Mouse (Mus musculus): Measurements from ENCODE around the gene Jarid2. TPM values are rescaled to one million over a fixed set of nuclear protein-coding genes. Genes with fewer than 3 reads are reported as not detected.

Gene Jarid2
- polyA plus RNA-seq, 1 experiment = 150 TPM

- no peak for TF ChIP-seq EP300 (IDR thresholded peaks at IDR 0.05; ENCODE audit: insufficient read depth, low read depth, low read length)
- no peak for TF ChIP-seq CTCF (IDR thresholded peaks at IDR 0.05; ENCODE audit: low read depth, low read length)
- peak; percentile 97 for TF ChIP-seq POLR2A (IDR thresholded peaks at IDR 0.05; ENCODE audit: insufficient read depth, low read length)
Observed at GRCm38 (mm10) chr13:44730939-44731551, 1.8 kb downstream of the Jarid2 start.

DNA sequence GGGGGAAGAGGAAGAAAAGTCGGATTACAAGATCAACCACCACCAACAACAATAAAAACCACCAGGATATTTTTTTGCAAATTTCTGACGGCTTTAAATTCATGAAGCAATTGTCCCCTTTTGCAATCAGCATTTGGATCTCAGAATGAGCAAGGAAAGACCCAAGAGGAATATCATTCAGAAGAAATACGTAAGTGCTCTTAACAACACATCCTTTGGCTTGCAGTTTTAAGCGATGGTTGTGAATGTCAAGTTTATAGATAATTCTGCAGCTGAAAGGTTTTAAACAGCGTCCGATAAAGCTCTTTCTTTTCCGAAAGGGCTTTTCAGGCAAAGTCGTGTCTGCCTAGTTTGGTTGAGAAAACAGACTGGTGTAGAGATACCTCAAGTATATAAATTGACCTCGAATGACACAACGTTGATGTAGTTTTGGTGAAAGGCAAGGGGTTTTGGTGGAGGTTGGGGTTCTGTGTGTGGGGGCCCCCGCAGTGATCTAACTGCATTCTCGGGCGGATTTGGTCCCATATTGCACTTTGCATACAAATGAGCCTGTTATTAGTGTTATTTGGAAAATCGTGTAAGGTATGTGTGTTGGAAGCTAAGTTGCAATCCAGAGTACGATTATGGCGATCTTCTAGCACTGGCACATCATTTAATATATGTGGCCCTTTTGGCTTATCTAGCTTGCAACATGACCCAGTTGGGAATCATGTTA lies 2.6 kb downstream of the Jarid2 start:
- Histone ChIP-seq H3K4me3 (ENCODE audit: low read depth, low read length) (peak overlapping the region; percentile 92), H3K9ac (ENCODE audit: low read depth, poor library complexity, severe bottlenecking) (peak overlapping the region; percentile 97), H3K9me3 (replicated peaks; ENCODE audit: control insufficient read depth, insufficient read depth, low read length, poor library complexity, severe bottlenecking) (no peaks in the 10 kb centered on the region), H3K27ac (ENCODE audit: insufficient read depth, low read length) (peak overlapping the region; percentile 84), H3K36me3 (ENCODE audit: control insufficient read depth, insufficient read depth, low read length, poor library complexity, severe bottlenecking) (no peaks in the 10 kb centered on the region), H3K27me3 (ENCODE audit: control insufficient read depth, insufficient read depth, low read length, poor library complexity, severe bottlenecking) (no peaks in the 10 kb centered on the region), H3K4me1 (ENCODE audit: control insufficient read depth, insufficient read depth, low read length) (no peaks in the 10 kb centered on the region)
- TF ChIP-seq POLR2A (IDR thresholded peaks at IDR 0.05; ENCODE audit: insufficient read depth, low read length) (no peak), EP300 (IDR thresholded peaks at IDR 0.05; ENCODE audit: insufficient read depth, low read depth, low read length) (no peak), CTCF (IDR thresholded peaks at IDR 0.05; ENCODE audit: low read depth, low read length) (no peak)

More at GRCm38 (mm10) chr13:44730939-44731551, 1.8 kb downstream of the Jarid2 start:
- no peaks in the 10 kb centered on the region for H3K9me3 ChIP-seq (replicated peaks; ENCODE audit: control insufficient read depth, insufficient read depth, low read length, poor library complexity, severe bottlenecking)
- H3K4me3 ChIP-seq (ENCODE audit: low read depth, low read length) = peak overlapping the region; percentile 97
- H3K27me3 ChIP-seq (ENCODE audit: control insufficient read depth, insufficient read depth, low read length, poor library complexity, severe bottlenecking) = no peaks in the 10 kb centered on the region
- H3K27ac ChIP-seq (ENCODE audit: insufficient read depth, low read length) = peak overlapping the region; percentile 85
- H3K9ac ChIP-seq (ENCODE audit: low read depth, poor library complexity, severe bottlenecking) = peak overlapping the region; percentile 97
- H3K4me1 ChIP-seq (ENCODE audit: control insufficient read depth, insufficient read depth, low read length) = no peaks in the 10 kb centered on the region
- H3K36me3 ChIP-seq (ENCODE audit: control insufficient read depth, insufficient read depth, low read length, poor library complexity, severe bottlenecking) = no peaks in the 10 kb centered on the region

DNA sequence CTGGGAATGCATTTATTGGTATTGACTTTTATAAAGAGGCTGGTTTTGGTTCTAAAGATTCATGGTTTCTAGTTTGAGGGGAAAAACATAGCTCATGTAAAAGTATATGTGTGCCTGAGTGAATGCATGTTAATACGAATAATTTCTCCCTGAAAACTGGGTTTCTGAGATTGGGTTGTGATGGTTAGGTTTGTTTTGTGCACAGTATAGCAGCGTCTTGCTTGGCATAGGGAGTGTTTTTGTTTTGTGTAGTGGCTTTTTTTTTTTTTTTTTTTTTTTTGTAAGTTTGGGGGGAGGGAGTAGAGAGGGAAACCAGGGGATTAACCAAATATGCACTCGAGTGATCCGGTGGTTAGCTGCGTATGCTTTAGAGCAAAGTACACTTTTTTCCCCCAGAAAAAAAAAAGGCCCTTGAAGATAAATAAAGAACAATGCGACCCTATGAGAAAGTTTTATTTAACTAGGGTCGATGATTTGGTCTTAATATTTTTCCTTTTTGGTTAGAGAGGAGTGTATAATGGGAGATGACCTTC lies 3.2 kb downstream of the Jarid2 start:
- Histone ChIP-seq H3K4me1 (ENCODE audit: control insufficient read depth, insufficient read depth, low read length) (no peaks in the 10 kb centered on the region), H3K4me3 (ENCODE audit: low read depth, low read length) (peak overlapping the region; percentile 99), H3K9ac (ENCODE audit: low read depth, poor library complexity, severe bottlenecking) (peak overlapping the region; percentile 97), H3K27me3 (ENCODE audit: control insufficient read depth, insufficient read depth, low read length, poor library complexity, severe bottlenecking) (no peaks in the 10 kb centered on the region), H3K27ac (ENCODE audit: insufficient read depth, low read length) (peak overlapping the region; percentile 73; the same call in 1 of the 2 replicates), H3K9me3 (replicated peaks; ENCODE audit: control insufficient read depth, insufficient read depth, low read length, poor library complexity, severe bottlenecking) (no peaks in the 10 kb centered on the region), H3K36me3 (ENCODE audit: control insufficient read depth, insufficient read depth, low read length, poor library complexity, severe bottlenecking) (no peaks in the 10 kb centered on the region)
- TF ChIP-seq EP300 (IDR thresholded peaks at IDR 0.05; ENCODE audit: insufficient read depth, low read depth, low read length) = no peak
- TF ChIP-seq POLR2A (IDR thresholded peaks at IDR 0.05; ENCODE audit: insufficient read depth, low read length) = no peak
- no peak for TF ChIP-seq CTCF (IDR thresholded peaks at IDR 0.05; ENCODE audit: low read depth, low read length)

- Histone ChIP-seq H3K4me3 (ENCODE audit: low read depth, low read length) (peak overlapping the region; percentile 99), H3K4me1 (ENCODE audit: control insufficient read depth, insufficient read depth, low read length) (no peaks in the 10 kb centered on the region)
Observed at GRCm38 (mm10) chr13:44733036-44733372, 3.7 kb downstream of the Jarid2 start.

GRCm38 (mm10) chr13:44733373-44734111 lies 4.3 kb downstream of the Jarid2 start:
- Histone ChIP-seq H3K27me3 (ENCODE audit: control insufficient read depth, insufficient read depth, low read length, poor library complexity, severe bottlenecking) (no peaks in the 10 kb centered on the region), H3K9ac (ENCODE audit: low read depth, poor library complexity, severe bottlenecking) (peak overlapping the region; percentile 97), H3K27ac (ENCODE audit: insufficient read depth, low read length) (peak overlapping the region; percentile 73), H3K4me1 (ENCODE audit: control insufficient read depth, insufficient read depth, low read length) (no peaks in the 10 kb centered on the region), H3K36me3 (ENCODE audit: control insufficient read depth, insufficient read depth, low read length, poor library complexity, severe bottlenecking) (peaks cover 9% of the 10 kb centered on the region), H3K9me3 (replicated peaks; ENCODE audit: control insufficient read depth, insufficient read depth, low read length, poor library complexity, severe bottlenecking) (no peaks in the 10 kb centered on the region), H3K4me3 (ENCODE audit: low read depth, low read length) (peak overlapping the region; percentile 99)
- peak; percentile 12 for TF ChIP-seq CTCF (IDR thresholded peaks at IDR 0.05; ENCODE audit: low read depth, low read length)
- TF ChIP-seq EP300 (IDR thresholded peaks at IDR 0.05; ENCODE audit: insufficient read depth, low read depth, low read length) = peak; percentile 89
- TF ChIP-seq POLR2A (IDR thresholded peaks at IDR 0.05; ENCODE audit: insufficient read depth, low read length) = no peak

More at GRCm38 (mm10) chr13:44733036-44733372, 3.7 kb downstream of the Jarid2 start:
- H3K9ac ChIP-seq (ENCODE audit: low read depth, poor library complexity, severe bottlenecking) = peak overlapping the region; percentile 97
- no peak for TF ChIP-seq POLR2A (IDR thresholded peaks at IDR 0.05; ENCODE audit: insufficient read depth, low read length)
- no peak for TF ChIP-seq EP300 (IDR thresholded peaks at IDR 0.05; ENCODE audit: insufficient read depth, low read depth, low read length)
- no peak for TF ChIP-seq CTCF (IDR thresholded peaks at IDR 0.05; ENCODE audit: low read depth, low read length)
- H3K36me3 ChIP-seq (ENCODE audit: control insufficient read depth, insufficient read depth, low read length, poor library complexity, severe bottlenecking) = peaks cover 4% of the 10 kb centered on the region; the same call in 1 of the 2 replicates
- H3K27ac ChIP-seq (ENCODE audit: insufficient read depth, low read length) = peak overlapping the region; percentile 73
- no peaks in the 10 kb centered on the region for H3K9me3 ChIP-seq (replicated peaks; ENCODE audit: control insufficient read depth, insufficient read depth, low read length, poor library complexity, severe bottlenecking)
- no peaks in the 10 kb centered on the region for H3K27me3 ChIP-seq (ENCODE audit: control insufficient read depth, insufficient read depth, low read length, poor library complexity, severe bottlenecking)

All from ES-Bruce4 (cell line).